Mouse (Mus musculus) midbrain, embryonic 12.5 days (tissue): ENCODE data around the gene Tbx6. TPM values are rescaled to one million over a fixed set of nuclear protein-coding genes. Genes with fewer than 3 reads are reported as not detected.

Experiments
- ATAC-seq: fragments of 200-750 bp; cut with Nextera tagmentation; 2 replicates; pipeline ENCODE4 v1.8.0; 2017; ENCODE audit warnings: low read depth, moderate TSS enrichment, moderate library complexity; ENCODE audit not compliant: low FRiP score
- H3K27ac ChIP-seq: fragments of 300-500 bp; sonication (generic); replicated peaks from 2 replicates; pipeline ENCODE4 v1.5.1; 2016; ENCODE audit warnings: mild to moderate bottlenecking
- H3K27me3 ChIP-seq: fragments of 300-500 bp; sonication (generic); 2 replicates; pipeline ENCODE4 v1.6.1; 2016; ENCODE audit warnings: mild to moderate bottlenecking
- H3K36me3 ChIP-seq: fragments of 300-500 bp; sonication (generic); 2 replicates; pipeline ENCODE4 v1.6.1; 2016
- H3K4me1 ChIP-seq: fragments of 300-500 bp; sonication (generic); 2 replicates; pipeline ENCODE4 v1.6.1; 2016
- H3K4me2 ChIP-seq: fragments of 300-500 bp; sonication (generic); replicated peaks from 2 replicates; pipeline ENCODE4 v1.6.1; 2016; ENCODE audit warnings: mild to moderate bottlenecking, moderate library complexity
- H3K4me3 ChIP-seq: fragments of 300-500 bp; sonication (generic); 2 replicates; pipeline ENCODE4 v1.5.1; 2016; ENCODE audit warnings: mild to moderate bottlenecking
- H3K9ac ChIP-seq: fragments of 300-500 bp; sonication (generic); replicated peaks from 2 replicates; pipeline ENCODE4 v1.6.1; 2016; ENCODE audit warnings: mild to moderate bottlenecking, moderate library complexity
- H3K9me3 ChIP-seq: fragments of 300-500 bp; sonication (generic); 2 replicates; pipeline ENCODE4 v1.6.1; 2016; ENCODE audit warnings: mild to moderate bottlenecking
- WGBS: fragments of 180-500 bp; shearing (Covaris S2); methylation state at CpG from one replicate; pipeline ENCODE4 v1.1.7; 2016; 5-methylcytosine and 5-hydroxymethylcytosine counted together
- polyA plus RNA-seq: library from polyadenylated mRNA; unstranded; fragments of >200 nt; fragmentation: Nextera tagmentation; extraction: Ambion mirVana; gene quantifications from 2 replicates; pipeline ENCODE4 v1.2.1, GENCODE M21; 2016

The Tbx6 gene
- polyA plus RNA-seq, 1 experiment from 2014 or later, result 0.64 TPM

DNA sequence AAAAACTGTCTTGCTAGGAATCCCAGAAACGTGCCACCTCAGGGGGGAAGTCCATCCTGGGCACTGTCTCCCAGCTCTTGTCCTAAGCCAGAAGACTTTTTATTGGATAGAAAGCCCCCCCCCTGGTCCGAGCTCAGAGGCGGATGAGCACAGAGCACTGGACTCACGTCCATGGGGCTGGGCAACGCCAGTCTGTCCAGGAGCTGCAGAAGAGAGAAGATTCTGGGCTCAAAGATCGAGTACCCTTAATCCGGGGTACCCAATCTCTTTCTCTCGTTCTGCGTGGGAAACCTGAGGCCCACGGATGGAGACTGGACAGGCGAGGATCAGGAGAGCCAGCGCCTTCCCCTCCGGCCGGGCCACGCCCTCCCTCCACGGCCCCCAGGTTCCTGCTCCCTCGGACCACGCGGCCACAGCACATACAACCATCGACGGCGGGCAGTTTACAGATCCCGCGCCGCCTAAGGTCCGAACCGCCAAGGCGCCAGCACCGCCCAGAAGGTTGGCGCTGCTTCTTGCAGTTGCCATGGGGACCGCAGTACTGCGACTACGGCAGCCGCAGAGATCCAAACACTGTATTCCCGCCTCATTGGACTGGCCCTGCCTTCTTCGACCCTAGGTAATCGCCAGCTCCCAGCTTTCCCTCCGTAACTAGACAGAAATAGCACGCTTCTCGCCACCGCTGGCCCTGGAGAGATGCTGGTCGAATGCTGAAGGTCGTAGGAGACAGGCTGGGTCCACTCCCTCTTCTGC lies 27.6 kb downstream of the Tbx6 start:
- H3K4me2 ChIP-seq, result peak overlapping the region; percentile 79
- H3K27me3 ChIP-seq, result peaks cover 12% of the 10 kb centered on the region; the same call in 1 of the 2 replicates
- WGBS, result 0% methylated on average over 43 of the region's 43 CpGs
- peaks cover 20% of the 10 kb centered on the region for H3K4me1 ChIP-seq
- H3K27ac ChIP-seq, result peak overlapping the region; percentile 73
- peak overlapping the region; percentile 54 for H3K4me3 ChIP-seq
- peaks cover 28% of the 10 kb centered on the region for H3K36me3 ChIP-seq
- peak overlapping the region; percentile 73 for H3K9ac ChIP-seq
- H3K9me3 ChIP-seq, result no peaks in the 10 kb centered on the region
- ATAC-seq, result peak; percentile 90

GRCm38 (mm10) chr7:126809723-126810369 lies 28.6 kb downstream of the Tbx6 start:
- H3K4me3 ChIP-seq, result no peak overlapping the region
- no peaks in the 10 kb centered on the region for H3K9me3 ChIP-seq
- H3K27me3 ChIP-seq, result peaks cover 12% of the 10 kb centered on the region; the same call in 1 of the 2 replicates
- H3K4me2 ChIP-seq, result peak overlapping the region; percentile 79
- peaks cover 20% of the 10 kb centered on the region for H3K4me1 ChIP-seq
- ATAC-seq, result no peak
- 75% methylated on average over 5 of the region's 5 CpGs for WGBS
- H3K36me3 ChIP-seq, result 0 out of 2 replicates have a peak, but pooled peaks cover 23% of the 10 kb centered on the region
- no peak overlapping the region for H3K9ac ChIP-seq
- H3K27ac ChIP-seq, result 0 out of 2 replicates have a peak overlapping the region, but pooled peaks have one; percentile 73

GRCm38 (mm10) chr7:126815726-126816222 lies 34.5 kb downstream of the Tbx6 start:
- ATAC-seq, result no peak
- H3K27me3 ChIP-seq, result peaks cover 12% of the 10 kb centered on the region; the same call in 1 of the 2 replicates
- H3K27ac ChIP-seq, result no peak overlapping the region
- peaks cover 4% of the 10 kb centered on the region; the same call in 1 of the 2 replicates for H3K9me3 ChIP-seq
- H3K36me3 ChIP-seq, result no peaks in the 10 kb centered on the region
- no peak overlapping the region for H3K4me3 ChIP-seq
- WGBS, result 59% methylated on average over 8 of the region's 8 CpGs
- no peaks in the 10 kb centered on the region for H3K4me1 ChIP-seq
- H3K4me2 ChIP-seq, result no peak overlapping the region
- no peak overlapping the region for H3K9ac ChIP-seq

DNA sequence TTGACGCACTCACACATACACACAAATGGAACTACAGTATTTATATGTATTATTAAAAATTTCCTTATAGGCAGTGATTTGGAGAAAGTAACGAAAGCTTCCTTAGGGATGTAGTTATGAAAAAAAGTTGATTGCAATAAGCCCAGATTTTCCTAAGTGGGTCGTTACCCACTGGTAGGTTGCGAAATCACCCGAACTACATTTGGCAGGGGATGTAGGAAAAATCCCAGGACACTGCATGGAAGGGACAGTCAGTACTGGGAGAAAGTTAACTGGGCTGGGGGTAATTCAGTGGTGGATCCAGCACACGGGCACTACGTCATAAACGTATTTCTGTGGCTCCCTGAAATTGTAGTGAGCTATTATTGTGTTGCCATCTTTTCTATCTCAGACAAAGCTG lies 35.2 kb downstream of the Tbx6 start:
- Histone ChIP-seq H3K9me3 (peaks cover 4% of the 10 kb centered on the region; the same call in 1 of the 2 replicates), H3K4me2 (no peak overlapping the region), H3K4me3 (no peak overlapping the region), H3K9ac (no peak overlapping the region), H3K27me3 (peaks cover 12% of the 10 kb centered on the region; the same call in 1 of the 2 replicates), H3K27ac (no peak overlapping the region), H3K36me3 (no peaks in the 10 kb centered on the region), H3K4me1 (no peaks in the 10 kb centered on the region)
- ATAC-seq, result no peak
- 91% methylated on average over 8 of the region's 8 CpGs for WGBS

- H3K4me2 ChIP-seq, result no peak overlapping the region
- H3K9ac ChIP-seq, result no peak overlapping the region
- H3K36me3 ChIP-seq, result no peaks in the 10 kb centered on the region
- no peak for ATAC-seq
- H3K4me1 ChIP-seq, result peaks cover 8% of the 10 kb centered on the region
- peaks cover 4% of the 10 kb centered on the region; the same call in 1 of the 2 replicates for H3K9me3 ChIP-seq
- WGBS, result 84% methylated on average over 7 of the region's 7 CpGs
- H3K27me3 ChIP-seq, result 0 out of 2 replicates have a peak, but pooled peaks cover 5% of the 10 kb centered on the region
- H3K27ac ChIP-seq, result no peak overlapping the region
- no peak overlapping the region for H3K4me3 ChIP-seq
Measured at GRCm38 (mm10) chr7:126817595-126817994, 36.3 kb downstream of the Tbx6 start.

- Histone ChIP-seq H3K27me3 (0 out of 2 replicates have a peak, but pooled peaks cover 2% of the 10 kb centered on the region), H3K4me2 (no peak overlapping the region), H3K9ac (no peak overlapping the region), H3K36me3 (no peaks in the 10 kb centered on the region), H3K4me1 (peaks cover 16% of the 10 kb centered on the region), H3K9me3 (peaks cover 4% of the 10 kb centered on the region; the same call in 1 of the 2 replicates), H3K27ac (no peak overlapping the region), H3K4me3 (no peak overlapping the region)
- ATAC-seq, result no peak
- WGBS, result 29% methylated on average over 1 of the region's 1 CpGs
Measured at GRCm38 (mm10) chr7:126818818-126819217, 37.5 kb downstream of the Tbx6 start.

DNA sequence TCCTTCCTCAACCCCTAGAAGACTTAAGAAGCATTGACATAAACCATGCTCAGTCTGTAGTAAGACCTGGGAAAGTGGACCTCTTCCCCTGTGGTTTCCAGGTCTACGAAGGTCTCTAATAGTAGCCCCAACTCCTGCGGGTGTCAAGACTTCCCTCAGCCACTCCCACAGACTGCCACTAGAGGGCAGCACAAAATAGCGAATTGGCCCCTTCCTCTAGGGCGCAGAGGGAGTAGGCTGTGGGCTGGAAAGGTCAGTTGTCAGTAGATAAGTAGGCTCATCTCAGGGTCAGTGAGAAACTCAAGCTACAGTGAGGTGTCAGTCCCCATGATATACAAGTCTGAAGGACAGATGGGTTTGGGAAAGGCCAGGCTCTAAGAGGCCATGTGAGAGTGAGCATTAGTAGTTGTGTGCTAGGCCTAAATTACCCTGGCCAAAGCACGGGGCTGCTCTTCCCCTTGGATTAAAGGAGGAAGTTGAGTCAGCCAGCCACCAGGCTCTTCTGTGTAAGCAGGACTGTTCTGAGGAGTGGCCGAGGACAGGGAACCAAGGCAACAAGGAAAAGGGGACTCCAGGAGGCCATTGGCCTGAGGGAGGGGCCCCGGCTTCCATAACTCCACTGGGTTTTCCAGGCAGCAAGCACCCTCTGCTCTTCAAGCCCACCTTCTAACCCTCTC lies 40.7 kb downstream of the Tbx6 start:
- Histone ChIP-seq H3K27ac (peak overlapping the region; percentile 84; the same call in 1 of the 2 replicates), H3K9ac (peak overlapping the region; percentile 75; the same call in 1 of the 2 replicates), H3K4me3 (no peak overlapping the region), H3K4me2 (peak overlapping the region; percentile 76), H3K36me3 (no peaks in the 10 kb centered on the region), H3K4me1 (peaks cover 34% of the 10 kb centered on the region), H3K27me3 (peaks cover 11% of the 10 kb centered on the region), H3K9me3 (peaks cover 4% of the 10 kb centered on the region; the same call in 1 of the 2 replicates)
- 0 out of 2 replicates have a peak, but pooled peaks have one; percentile 18 for ATAC-seq
- WGBS, result 21% methylated on average over 7 of the region's 7 CpGs

GRCm38 (mm10) chr7:126822741-126823140 lies 41.5 kb downstream of the Tbx6 start:
- H3K27ac ChIP-seq, result peak overlapping the region; percentile 84
- H3K27me3 ChIP-seq, result peaks cover 11% of the 10 kb centered on the region
- peak overlapping the region; percentile 75 for H3K9ac ChIP-seq
- ATAC-seq, result 0 out of 2 replicates have a peak, but pooled peaks have one; percentile 14
- peak overlapping the region; percentile 58 for H3K4me3 ChIP-seq
- peaks cover 4% of the 10 kb centered on the region; the same call in 1 of the 2 replicates for H3K9me3 ChIP-seq
- peaks cover 34% of the 10 kb centered on the region for H3K4me1 ChIP-seq
- H3K4me2 ChIP-seq, result peak overlapping the region; percentile 76
- peaks cover 4% of the 10 kb centered on the region; the same call in 1 of the 2 replicates for H3K36me3 ChIP-seq
- 18% methylated on average over 9 of the region's 9 CpGs for WGBS

DNA sequence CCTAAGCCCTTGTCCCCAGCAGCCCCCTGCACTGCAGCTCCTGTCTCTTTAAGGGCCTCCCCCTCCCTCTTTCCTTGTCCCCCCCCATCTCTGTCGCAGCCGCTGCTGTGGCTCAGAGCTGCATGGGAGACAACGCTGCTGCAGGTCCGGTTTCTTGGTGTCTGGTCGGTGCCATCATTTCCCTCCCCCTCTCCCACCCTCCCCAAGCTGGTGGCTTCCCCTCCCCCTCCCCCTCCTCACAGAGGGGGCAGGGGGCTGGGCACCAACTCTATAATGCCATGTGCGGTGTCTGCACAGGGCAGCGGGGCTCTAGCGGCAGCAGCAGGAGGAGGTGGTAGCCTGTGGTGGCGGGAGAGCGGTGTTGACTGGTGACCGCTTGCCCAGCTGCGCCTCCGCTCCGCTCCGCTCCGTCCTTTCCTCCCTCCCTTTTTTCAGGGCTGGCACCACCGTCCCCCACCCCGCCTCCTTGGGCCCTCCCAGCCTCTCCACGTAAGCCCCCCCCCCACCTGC lies 42.0 kb downstream of the Tbx6 start:
- peaks cover 11% of the 10 kb centered on the region for H3K27me3 ChIP-seq
- H3K4me1 ChIP-seq, result peaks cover 34% of the 10 kb centered on the region
- H3K9ac ChIP-seq, result peak overlapping the region; percentile 75
- H3K9me3 ChIP-seq, result peaks cover 4% of the 10 kb centered on the region; the same call in 1 of the 2 replicates
- WGBS, result 0% methylated on average over 8 of the region's 19 CpGs
- H3K27ac ChIP-seq, result peak overlapping the region; percentile 84
- peak; percentile 82 for ATAC-seq
- H3K36me3 ChIP-seq, result peaks cover 7% of the 10 kb centered on the region; the same call in 1 of the 2 replicates
- H3K4me3 ChIP-seq, result peak overlapping the region; percentile 58
- H3K4me2 ChIP-seq, result peak overlapping the region; percentile 76

DNA sequence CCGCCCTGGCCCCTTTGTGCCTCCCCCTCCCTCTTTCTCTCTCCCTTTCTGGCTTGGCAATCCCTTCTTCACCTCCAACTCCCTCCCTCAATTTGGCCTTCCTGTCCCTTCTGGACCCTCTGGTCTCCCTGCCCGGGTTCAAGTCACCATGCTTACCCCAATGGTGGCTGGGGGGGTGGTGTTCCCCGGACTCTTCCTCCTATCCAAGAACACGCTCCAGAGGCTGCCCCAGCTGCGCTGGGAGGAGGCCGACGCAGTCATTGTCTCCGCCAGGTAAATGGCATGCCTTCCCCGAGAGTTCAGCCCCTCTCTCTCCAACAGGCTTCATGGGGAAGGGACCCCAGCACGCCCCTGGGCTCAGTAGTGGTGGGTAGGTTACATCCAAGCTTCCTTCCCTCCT lies 42.7 kb downstream of the Tbx6 start:
- H3K4me1 ChIP-seq, result peaks cover 34% of the 10 kb centered on the region
- peak overlapping the region; percentile 75 for H3K9ac ChIP-seq
- peaks cover 17% of the 10 kb centered on the region for H3K27me3 ChIP-seq
- peak overlapping the region; percentile 76 for H3K4me2 ChIP-seq
- H3K9me3 ChIP-seq, result peaks cover 2% of the 10 kb centered on the region; the same call in 1 of the 2 replicates
- peak overlapping the region; percentile 84 for H3K27ac ChIP-seq
- H3K36me3 ChIP-seq, result peaks cover 13% of the 10 kb centered on the region; the same call in 1 of the 2 replicates
- WGBS, result 7% methylated on average over 10 of the region's 10 CpGs
- ATAC-seq, result peak; percentile 28
- peak overlapping the region; percentile 58 for H3K4me3 ChIP-seq

- Histone ChIP-seq H3K4me2 (peak overlapping the region; percentile 76), H3K9ac (no peak overlapping the region), H3K4me1 (peaks cover 37% of the 10 kb centered on the region), H3K36me3 (peaks cover 18% of the 10 kb centered on the region; the same call in 1 of the 2 replicates), H3K27ac (no peak overlapping the region; the same call in 1 of the 2 replicates), H3K4me3 (0 out of 2 replicates have a peak overlapping the region, but pooled peaks have one; percentile 9), H3K27me3 (peaks cover 17% of the 10 kb centered on the region), H3K9me3 (no peaks in the 10 kb centered on the region)
- no peak for ATAC-seq
- 22% methylated on average over 8 of the region's 8 CpGs for WGBS
Measured at GRCm38 (mm10) chr7:126825403-126825802, 44.1 kb downstream of the Tbx6 start.
